Comparison of ENCODE assay signal across 20 mouse cellular contexts in the genomic region with DNA sequence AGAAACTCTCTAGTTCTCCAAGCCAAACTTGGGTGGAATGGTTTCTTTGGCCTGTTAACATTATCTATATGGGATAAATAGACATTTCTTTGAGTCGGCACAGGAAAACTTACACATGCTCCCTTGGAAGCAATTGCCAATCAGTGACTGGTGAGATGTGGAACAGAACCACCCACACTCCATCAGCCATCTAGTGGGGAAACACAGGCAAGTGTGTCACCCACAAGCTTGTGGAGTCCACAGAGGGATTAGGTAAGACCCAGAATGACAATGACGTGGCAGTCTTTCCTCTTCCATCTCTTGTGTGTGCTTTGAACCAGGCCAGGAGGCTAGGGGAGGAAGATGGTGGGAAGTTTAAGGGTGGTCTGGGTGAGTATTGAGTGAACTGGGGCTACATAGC.
DNase-seq lines count a peak whose midpoint lies in the region.
"Had no signal": no experiment of that assay in that cellular context is flagged by ENCODE, and none has a peak within 500 bp of the region (broad histone marks: within the 10 kb centered on the region; RNA-seq: fewer than 3 reads in every experiment).

No protein-coding gene starts in this region.

- no peaks in the 10 kb centered on the region for H3K36me3 ChIP-seq in forebrain, embryonic 10.5 days (replicated peaks)
- H3K36me3 ChIP-seq: embryonic facial prominence, embryonic 15.5 days; forebrain, embryonic 15.5 days; heart, embryonic 15.5 days; hindbrain, embryonic 10.5 days had no signal

- intact Hi-C loops in left cerebral cortex, postnatal 4 days (cut with DNase I): no loop called here

- peaks cover 6% of the 10 kb centered on the region; the same call in 1 of the 2 replicates for H3K9me3 ChIP-seq in forebrain, embryonic 10.5 days
- H3K9me3 ChIP-seq: embryonic facial prominence, embryonic 15.5 days; forebrain, embryonic 15.5 days; heart, embryonic 15.5 days had no signal

- H3K4me3 ChIP-seq in forebrain, embryonic 10.5 days: no peak overlapping the region
- H3K4me3 ChIP-seq: embryonic facial prominence, embryonic 15.5 days; erythroblast, embryonic 14.5 days; forebrain, embryonic 15.5 days; heart, adult 2 months; heart, embryonic 15.5 days; hindbrain, embryonic 10.5 days had no signal

- no peaks in the 10 kb centered on the region for H3K4me1 ChIP-seq in forebrain, embryonic 10.5 days
- H3K4me1 ChIP-seq: embryonic facial prominence, embryonic 15.5 days; forebrain, embryonic 15.5 days; heart, embryonic 15.5 days had no signal

- peaks cover 35% of the 10 kb centered on the region for H3K27me3 ChIP-seq in forebrain, embryonic 10.5 days (ENCODE audit: poor library complexity, severe bottlenecking)
- H3K27me3 ChIP-seq: embryonic facial prominence, embryonic 15.5 days; forebrain, embryonic 15.5 days; heart, embryonic 15.5 days had no signal

- H3K27ac ChIP-seq in forebrain, embryonic 10.5 days: no peak overlapping the region
- H3K27ac ChIP-seq: embryonic facial prominence, embryonic 15.5 days; forebrain, embryonic 15.5 days; heart, adult 2 months; heart, embryonic 15.5 days; hindbrain, embryonic 10.5 days; hindbrain, embryonic 14.5 days had no signal

- peak; percentile 45 for DNase-seq in layer of hippocampus, adult 11-12 months (ENCODE audit: low spot score)
- DNase-seq in layer of hippocampus, postnatal 25 days (ENCODE audit: extremely low spot score in 1 of 2, low spot score in 1 of 2): no peak
- DNase-seq in left cerebral cortex, adult 18-20 months (ENCODE audit: low spot score in 2 of 2): peak; percentile 9 to 11
- no peak for DNase-seq in left cerebral cortex, postnatal 4 days
- DNase-seq in layer of hippocampus, adult 8-10 months (ENCODE audit: low spot score in 2 of 2): peak; percentile 39 to 42
- DNase-seq in layer of hippocampus, postnatal 36 days: peak; percentile 29 to 40
- no peak for DNase-seq in forebrain, embryonic 10.5 days (ENCODE audit: extremely low spot score, low spot score)
- DNase-seq: adrenal gland, adult 2 months; adrenal gland, postnatal 25 days; cerebellum, adult 8-10 months; cerebellum, postnatal 14 days; embryo, embryonic 11 days; gastrocnemius, postnatal 14 days; heart, adult 2 months had no signal

- WGBS in forebrain, embryonic 10.5 days: 93% methylated on average over 2 of the region's 2 CpGs

Comparison
In these comparisons a context has a peak if more than half of its experiments do, and no peak if none do; other contexts are left out.
1. DNase-seq: peak in layer of hippocampus, adult 11-12 months (single experiment), left cerebral cortex, adult 18-20 months (2 of 2), layer of hippocampus, adult 8-10 months (2 of 2) and layer of hippocampus, postnatal 36 days (2 of 2); none in layer of hippocampus, postnatal 25 days (0 of 2), left cerebral cortex, postnatal 4 days (single experiment) and forebrain, embryonic 10.5 days (single experiment).